Mouse (Mus musculus): ENCODE measurements around the gene Ndufb8. TPM values are rescaled to one million over a fixed set of nuclear protein-coding genes. Genes with fewer than 3 reads are reported as not detected.

Ndufb8 gene
- polyA plus RNA-seq, 1 experiment from 2014 or later: 1,268 TPM

DNA sequence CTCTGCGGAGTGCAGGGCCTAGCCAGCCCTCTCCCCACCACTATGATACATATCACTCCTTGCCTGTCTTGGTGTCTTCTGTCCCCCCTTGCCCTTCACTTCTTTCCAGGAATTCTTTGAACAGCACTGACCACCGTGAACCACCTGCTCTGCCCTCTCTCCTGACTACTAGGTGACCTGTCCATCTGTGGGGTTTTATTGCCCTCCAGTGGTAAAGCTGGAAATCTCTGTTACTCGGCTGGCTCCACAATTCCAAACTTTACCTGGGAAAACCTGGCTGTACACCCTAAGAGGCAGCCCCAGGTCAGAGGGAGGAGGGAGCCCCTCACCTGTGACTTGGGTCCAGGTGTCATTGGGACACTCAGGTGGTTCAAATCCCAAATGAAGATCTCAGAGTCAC, 19.9 kb downstream of the Ndufb8 start:
- no peaks in the 10 kb centered on the region for H3K36me3 ChIP-seq (ENCODE audit: control insufficient read depth, insufficient read depth, low read length)
- no peak overlapping the region for H3K4me3 ChIP-seq (ENCODE audit: control insufficient read depth in 1 of 2, insufficient read depth in 1 of 2, low read depth in 1 of 2, low read length in 2 of 2)
- H3K27ac ChIP-seq (replicated peaks in 1 of 2; ENCODE audit: control insufficient read depth in 1 of 2, insufficient read depth in 1 of 2, low read depth in 2 of 2, low read length in 2 of 2): no peak overlapping the region
- H3K9ac ChIP-seq (ENCODE audit: low read length): no peak overlapping the region
- no peak overlapping the region for H3K4me2 ChIP-seq (ENCODE audit: low read length)
- H3K4me1 ChIP-seq (ENCODE audit: control insufficient read depth in 2 of 2, insufficient read depth in 2 of 2, low read length in 2 of 2): no peaks in the 10 kb centered on the region
- no peaks in the 10 kb centered on the region; the same call in 1 of the 2 replicates for H3K27me3 ChIP-seq (ENCODE audit: control insufficient read depth, insufficient read depth, low read length)
- H3K9me3 ChIP-seq (ENCODE audit: control insufficient read depth, low read length): no peaks in the 10 kb centered on the region
- 35% methylated on average over 3 of the region's 3 CpGs for WGBS
- no peak for ATAC-seq (ENCODE audit: insufficient number of reproducible peaks, insufficient read depth, low FRiP score, low read depth)

DNA sequence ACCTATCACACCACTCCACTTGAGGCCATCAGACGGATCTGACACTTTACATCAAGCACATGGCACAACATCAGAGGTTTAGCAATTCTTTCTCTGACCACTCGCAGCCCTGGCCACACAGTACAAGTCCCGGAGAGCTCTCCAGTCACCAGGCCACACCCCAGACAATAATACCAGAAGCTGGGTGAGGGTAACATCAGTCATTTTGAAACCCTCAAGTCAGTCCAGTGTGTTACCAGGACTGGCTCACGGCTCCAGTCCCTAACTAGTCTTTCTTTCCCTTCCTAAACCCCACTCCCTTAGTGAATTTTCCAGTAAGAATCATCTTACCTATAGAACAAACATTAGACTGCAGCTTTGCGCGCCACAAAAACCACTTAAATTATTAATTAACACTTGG, 25.2 kb downstream of the Ndufb8 start:
- no peak for ATAC-seq (ENCODE audit: insufficient number of reproducible peaks, insufficient read depth, low FRiP score, low read depth)
- Histone ChIP-seq H3K4me1 (ENCODE audit: control insufficient read depth in 2 of 2, insufficient read depth in 2 of 2, low read length in 2 of 2) (no peaks in the 10 kb centered on the region), H3K9me3 (ENCODE audit: control insufficient read depth, low read length) (no peaks in the 10 kb centered on the region), H3K9ac (ENCODE audit: low read length) (no peak overlapping the region), H3K4me2 (ENCODE audit: low read length) (no peak overlapping the region), H3K27me3 (ENCODE audit: control insufficient read depth, insufficient read depth, low read length) (no peaks in the 10 kb centered on the region; the same call in 1 of the 2 replicates), H3K27ac (replicated peaks in 1 of 2; ENCODE audit: control insufficient read depth in 1 of 2, insufficient read depth in 1 of 2, low read depth in 2 of 2, low read length in 2 of 2) (no peak overlapping the region), H3K36me3 (ENCODE audit: control insufficient read depth, insufficient read depth, low read length) (no peaks in the 10 kb centered on the region), H3K4me3 (ENCODE audit: control insufficient read depth in 1 of 2, insufficient read depth in 1 of 2, low read depth in 1 of 2, low read length in 2 of 2) (no peak overlapping the region)
- WGBS: 78% methylated on average over 6 of the region's 6 CpGs

DNA sequence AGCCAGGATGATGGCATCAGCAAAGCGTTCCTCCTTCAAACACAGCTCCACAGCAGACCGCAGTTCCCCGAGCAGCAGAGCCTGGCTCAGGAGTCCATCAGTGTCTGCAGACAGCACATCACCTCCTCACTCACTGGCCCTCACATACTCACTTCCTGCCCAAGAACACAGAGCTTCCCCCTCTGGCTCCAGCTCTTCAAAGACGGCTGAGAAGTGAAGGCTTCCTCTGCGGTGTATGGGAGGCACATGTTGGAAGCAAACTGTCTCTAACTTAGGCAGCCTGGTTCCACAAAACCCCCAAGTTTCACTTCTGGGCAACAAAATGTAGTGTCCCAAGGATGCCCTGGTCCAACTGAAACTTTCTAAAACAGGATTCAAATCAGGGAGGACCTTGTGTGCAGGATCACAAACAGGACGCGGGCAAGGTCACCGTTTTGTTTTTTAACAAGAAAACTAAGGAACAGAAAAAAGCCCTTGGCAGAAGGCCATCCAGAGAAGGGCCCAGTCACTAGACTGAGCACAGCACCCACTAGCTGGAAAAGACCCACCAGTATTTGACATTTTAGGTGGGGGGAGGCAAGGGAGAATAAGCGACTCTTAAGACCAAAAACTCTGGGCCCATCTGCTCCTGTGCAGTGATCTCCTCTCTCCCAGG, 29.6 kb downstream of the Ndufb8 start:
- H3K9ac ChIP-seq (ENCODE audit: low read length): no peak overlapping the region
- 77% methylated on average over 9 of the region's 9 CpGs for WGBS
- H3K4me3 ChIP-seq (ENCODE audit: control insufficient read depth in 1 of 2, insufficient read depth in 1 of 2, low read depth in 1 of 2, low read length in 2 of 2): no peak overlapping the region
- H3K4me1 ChIP-seq (ENCODE audit: control insufficient read depth in 2 of 2, insufficient read depth in 2 of 2, low read length in 2 of 2): no peaks in the 10 kb centered on the region
- ATAC-seq (ENCODE audit: insufficient number of reproducible peaks, insufficient read depth, low FRiP score, low read depth): no peak
- no peaks in the 10 kb centered on the region for H3K27me3 ChIP-seq (ENCODE audit: control insufficient read depth, insufficient read depth, low read length)
- no peak overlapping the region for H3K4me2 ChIP-seq (ENCODE audit: low read length)
- no peaks in the 10 kb centered on the region for H3K36me3 ChIP-seq (ENCODE audit: control insufficient read depth, insufficient read depth, low read length)
- H3K9me3 ChIP-seq (ENCODE audit: control insufficient read depth, low read length): no peaks in the 10 kb centered on the region
- H3K27ac ChIP-seq (replicated peaks in 1 of 2; ENCODE audit: control insufficient read depth in 1 of 2, insufficient read depth in 1 of 2, low read depth in 2 of 2, low read length in 2 of 2): no peak overlapping the region

DNA sequence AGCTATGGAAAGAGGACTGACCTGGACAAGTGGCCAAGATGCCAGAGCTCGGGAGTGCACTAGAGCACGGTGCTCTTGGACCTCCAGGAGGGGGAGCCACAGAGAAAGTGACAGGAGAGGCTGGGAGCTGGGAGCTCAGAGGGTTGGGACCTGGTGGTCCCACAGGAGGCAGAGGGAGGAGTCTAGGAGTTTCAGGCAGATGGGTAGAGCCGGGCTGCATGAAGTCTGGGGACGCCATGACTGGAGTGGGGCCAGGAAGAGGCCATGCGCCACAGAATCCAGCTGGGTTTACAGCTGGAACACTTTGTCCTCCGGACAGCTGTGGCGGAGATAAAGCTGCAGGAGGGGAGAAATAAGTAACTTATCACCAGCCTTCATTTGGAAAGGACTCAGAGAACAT, 36.1 kb downstream of the Ndufb8 start:
- peaks cover 0 to 7% of the 10 kb centered on the region in 2 experiments; a peak in 2 of 4 replicates for H3K4me1 ChIP-seq (ENCODE audit: control insufficient read depth in 2 of 2, insufficient read depth in 2 of 2, low read length in 2 of 2)
- no peaks in the 10 kb centered on the region for H3K36me3 ChIP-seq (ENCODE audit: control insufficient read depth, insufficient read depth, low read length)
- no peak overlapping the region for H3K9ac ChIP-seq (ENCODE audit: low read length)
- no peak overlapping the region for H3K4me3 ChIP-seq (ENCODE audit: control insufficient read depth in 1 of 2, insufficient read depth in 1 of 2, low read depth in 1 of 2, low read length in 2 of 2)
- WGBS: 29% methylated on average over 7 of the region's 7 CpGs
- H3K27me3 ChIP-seq (ENCODE audit: control insufficient read depth, insufficient read depth, low read length): peaks cover 22% of the 10 kb centered on the region
- ATAC-seq (ENCODE audit: insufficient number of reproducible peaks, insufficient read depth, low FRiP score, low read depth): no peak
- H3K4me2 ChIP-seq (ENCODE audit: low read length): no peak overlapping the region
- H3K27ac ChIP-seq (replicated peaks in 1 of 2; ENCODE audit: control insufficient read depth in 1 of 2, insufficient read depth in 1 of 2, low read depth in 2 of 2, low read length in 2 of 2): no peak overlapping the region
- no peaks in the 10 kb centered on the region for H3K9me3 ChIP-seq (ENCODE audit: control insufficient read depth, low read length)

DNA sequence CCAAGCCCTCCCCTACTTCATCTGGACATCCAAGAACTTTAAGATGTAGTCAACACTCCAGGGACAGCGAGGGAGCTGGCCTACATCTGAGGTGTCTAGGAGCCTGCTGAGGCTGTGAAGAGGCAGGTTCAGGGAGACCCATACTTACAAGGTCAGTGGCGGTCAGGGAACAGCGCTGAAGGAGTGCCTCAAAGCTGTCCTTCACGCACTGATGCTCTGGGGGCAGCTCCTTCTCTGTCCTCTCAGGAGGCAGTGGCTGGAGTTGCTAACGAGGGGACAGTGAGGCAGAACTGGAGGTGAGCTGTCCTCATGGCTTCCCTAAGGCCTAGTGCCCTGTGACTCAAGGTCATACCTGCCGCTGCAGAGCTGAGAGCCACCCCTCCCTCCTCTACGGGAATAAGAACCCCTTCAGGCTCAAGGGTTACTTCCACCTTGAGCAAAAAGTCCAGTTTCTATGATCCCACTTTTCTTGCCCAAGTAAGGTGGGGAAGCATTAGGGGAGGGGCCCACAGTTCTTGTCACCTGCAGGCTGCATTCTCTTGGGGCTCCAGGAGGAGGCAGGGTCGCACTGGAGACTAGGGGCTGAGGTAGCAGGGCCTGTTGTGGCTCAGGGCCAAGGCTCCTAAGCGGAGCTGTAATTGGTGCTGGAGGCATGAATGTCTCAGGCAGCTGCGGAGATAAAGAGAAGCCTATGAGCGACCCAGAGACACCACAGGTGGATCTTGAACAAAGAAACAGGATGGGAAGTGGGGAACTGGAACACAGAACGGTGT, 37.1 kb downstream of the Ndufb8 start:
- H3K27ac ChIP-seq (replicated peaks in 1 of 2; ENCODE audit: control insufficient read depth in 1 of 2, insufficient read depth in 1 of 2, low read depth in 2 of 2, low read length in 2 of 2): no peak overlapping the region
- H3K27me3 ChIP-seq (ENCODE audit: control insufficient read depth, insufficient read depth, low read length): peaks cover 31% of the 10 kb centered on the region
- H3K4me3 ChIP-seq (ENCODE audit: control insufficient read depth in 1 of 2, insufficient read depth in 1 of 2, low read depth in 1 of 2, low read length in 2 of 2): no peak overlapping the region
- H3K36me3 ChIP-seq (ENCODE audit: control insufficient read depth, insufficient read depth, low read length): no peaks in the 10 kb centered on the region
- 50% methylated on average over 12 of the region's 12 CpGs for WGBS
- H3K4me2 ChIP-seq (ENCODE audit: low read length): no peak overlapping the region
- peaks cover 0 to 7% of the 10 kb centered on the region in 2 experiments; a peak in 2 of 4 replicates for H3K4me1 ChIP-seq (ENCODE audit: control insufficient read depth in 2 of 2, insufficient read depth in 2 of 2, low read length in 2 of 2)
- H3K9me3 ChIP-seq (ENCODE audit: control insufficient read depth, low read length): no peaks in the 10 kb centered on the region
- H3K9ac ChIP-seq (ENCODE audit: low read length): no peak overlapping the region
- ATAC-seq (ENCODE audit: insufficient number of reproducible peaks, insufficient read depth, low FRiP score, low read depth): no peak

DNA sequence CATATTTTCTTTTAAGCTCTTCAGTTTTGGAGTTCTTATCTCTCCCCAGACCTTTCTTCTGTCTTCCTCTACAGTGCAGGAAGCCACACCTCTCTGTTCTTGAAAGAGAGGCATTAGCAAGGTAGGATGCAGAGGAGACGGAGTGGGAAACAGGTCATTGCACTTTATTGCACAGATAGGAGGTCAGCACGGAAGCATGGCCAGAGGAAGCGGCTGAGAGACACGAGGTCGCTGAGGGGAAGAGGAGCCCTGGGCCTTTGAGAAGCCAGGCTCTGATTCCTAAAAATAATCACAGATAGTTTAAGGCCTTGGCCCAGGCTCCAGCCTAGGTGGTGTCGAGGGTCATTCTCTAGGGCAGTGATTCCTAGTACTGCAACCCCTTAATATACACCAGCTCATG, 39.5 kb downstream of the Ndufb8 start:
- 34% methylated on average over 6 of the region's 6 CpGs for WGBS
- no peak overlapping the region for H3K27ac ChIP-seq (replicated peaks in 1 of 2; ENCODE audit: control insufficient read depth in 1 of 2, insufficient read depth in 1 of 2, low read depth in 2 of 2, low read length in 2 of 2)
- H3K4me3 ChIP-seq (ENCODE audit: control insufficient read depth in 1 of 2, insufficient read depth in 1 of 2, low read depth in 1 of 2, low read length in 2 of 2): no peak overlapping the region
- no peaks in the 10 kb centered on the region for H3K36me3 ChIP-seq (ENCODE audit: control insufficient read depth, insufficient read depth, low read length)
- H3K4me1 ChIP-seq (ENCODE audit: control insufficient read depth in 2 of 2, insufficient read depth in 2 of 2, low read length in 2 of 2): peaks cover 7 to 14% of the 10 kb centered on the region in 2 experiments
- no peak for ATAC-seq (ENCODE audit: insufficient number of reproducible peaks, insufficient read depth, low FRiP score, low read depth)
- H3K27me3 ChIP-seq (ENCODE audit: control insufficient read depth, insufficient read depth, low read length): peaks cover 56% of the 10 kb centered on the region
- H3K9me3 ChIP-seq (ENCODE audit: control insufficient read depth, low read length): no peaks in the 10 kb centered on the region
- no peak overlapping the region for H3K4me2 ChIP-seq (ENCODE audit: low read length)
- no peak overlapping the region for H3K9ac ChIP-seq (ENCODE audit: low read length)

DNA sequence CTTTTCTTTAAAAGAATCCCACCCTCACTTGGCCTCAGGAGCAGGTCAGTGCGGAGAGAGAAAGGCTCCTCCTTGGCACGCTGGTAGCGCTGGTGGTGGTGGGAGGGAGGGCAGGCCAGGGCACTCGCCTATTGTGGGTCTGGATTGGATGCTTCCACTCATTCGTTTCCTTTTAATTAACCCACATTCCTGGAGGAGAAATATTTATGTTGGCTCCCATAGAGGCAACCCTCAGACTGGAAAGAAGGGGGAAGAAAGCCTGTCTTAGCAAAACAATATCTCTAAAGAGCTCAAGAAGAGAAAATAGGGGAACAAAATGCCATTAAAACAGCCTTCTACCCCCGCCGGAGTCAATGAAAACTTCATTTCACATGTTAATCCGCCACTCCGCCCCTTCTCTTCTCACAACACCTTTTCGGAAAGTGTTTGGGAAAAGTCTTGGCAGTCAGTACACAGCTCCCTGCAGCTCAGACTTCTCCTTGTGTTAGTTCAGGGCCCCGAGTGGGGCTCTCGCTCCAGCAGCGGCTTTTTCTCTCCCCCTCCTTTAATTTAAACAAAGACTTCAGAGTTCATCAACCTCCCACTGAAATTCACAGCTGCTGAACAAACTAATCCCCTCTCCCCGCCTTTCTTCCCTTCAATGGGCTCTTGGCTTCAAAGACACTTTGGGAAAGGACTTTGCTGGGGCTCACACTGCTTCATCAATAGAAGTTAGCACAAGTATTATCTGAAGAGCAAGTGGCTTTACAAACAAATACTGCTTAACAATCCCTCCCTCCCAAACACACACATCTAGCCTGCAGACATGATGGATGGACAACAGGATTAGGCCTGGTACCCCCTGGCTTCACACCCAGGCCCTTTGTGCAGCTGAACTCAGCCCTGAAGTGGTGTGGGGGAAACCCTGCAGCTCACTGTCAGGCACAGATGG, 40.5 kb downstream of the Ndufb8 start:
- no peak overlapping the region for H3K4me2 ChIP-seq (ENCODE audit: low read length)

More for the DNA sequence above, 40.5 kb downstream of the Ndufb8 start:
- Histone ChIP-seq H3K9me3 (ENCODE audit: control insufficient read depth, low read length) (no peaks in the 10 kb centered on the region), H3K9ac (ENCODE audit: low read length) (no peak overlapping the region), H3K4me3 (ENCODE audit: control insufficient read depth in 1 of 2, insufficient read depth in 1 of 2, low read depth in 1 of 2, low read length in 2 of 2) (no peak overlapping the region), H3K27ac (replicated peaks in 1 of 2; ENCODE audit: control insufficient read depth in 1 of 2, insufficient read depth in 1 of 2, low read depth in 2 of 2, low read length in 2 of 2) (no peak overlapping the region), H3K4me1 (ENCODE audit: control insufficient read depth in 2 of 2, insufficient read depth in 2 of 2, low read length in 2 of 2) (peaks cover 12 to 16% of the 10 kb centered on the region in 2 experiments), H3K27me3 (ENCODE audit: control insufficient read depth, insufficient read depth, low read length) (peaks cover 65% of the 10 kb centered on the region), H3K36me3 (ENCODE audit: control insufficient read depth, insufficient read depth, low read length) (no peaks in the 10 kb centered on the region)
- 37% methylated on average over 14 of the region's 14 CpGs for WGBS
- ATAC-seq (ENCODE audit: insufficient number of reproducible peaks, insufficient read depth, low FRiP score, low read depth): no peak
